Mouse (Mus musculus) brain, embryonic 14.5 days (tissue): ENCODE results near the gene Cd86.

Source experiments
- CTCF ChIP-seq: fragments of 200-500 bp; IDR thresholded peaks from 2 replicates; pipeline ENCODE4 v1.5.1; 2012; ENCODE audit warnings: inconsistent platforms, mild to moderate bottlenecking, moderate library complexity, borderline replicate concordance; ENCODE audit not compliant: insufficient read depth, insufficient read length; ENCODE audit errors: extremely low read depth
- POLR2A ChIP-seq: fragments of 200-500 bp; IDR thresholded peaks from 2 replicates; pipeline ENCODE4 v1.6.1; 2012; ENCODE audit warnings: mild to moderate bottlenecking, inconsistent platforms, borderline replicate concordance; ENCODE audit not compliant: poor library complexity, insufficient read depth, insufficient read length, severe bottlenecking; ENCODE audit errors: extremely low read depth

DNA sequence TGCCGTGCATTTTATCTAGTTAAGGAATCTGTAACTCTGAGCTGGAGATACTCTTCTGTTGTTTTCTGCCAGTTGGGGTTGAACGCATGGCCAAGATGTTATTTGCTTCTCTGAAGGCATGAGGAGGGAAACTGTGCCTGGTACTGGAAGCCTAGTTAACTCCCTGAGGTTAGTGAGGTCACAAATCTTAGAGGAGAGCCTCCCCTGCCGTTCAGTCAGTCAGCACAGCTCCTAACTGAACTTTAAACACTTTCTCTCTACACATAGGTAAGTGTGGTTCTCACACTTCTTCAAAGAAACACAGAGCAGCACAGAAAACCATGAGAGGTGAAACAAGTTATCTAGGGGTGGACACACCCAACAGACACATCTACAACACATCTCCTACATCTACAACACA lies 4.7 kb upstream of the Cd86 start:
- TF ChIP-seq CTCF (no peak), POLR2A (no peak)
